Mouse (Mus musculus): ENCODE measurements around the gene Mif4gd. TPM values are rescaled to one million over a fixed set of nuclear protein-coding genes. Genes with fewer than 3 reads are reported as not detected.
A peak's percentile ranks its signal among the peaks of the same experiment; 100 is the strongest.

The Mif4gd gene
- polyA plus RNA-seq, 1 experiment from 2014 or later, result 12.5 TPM

DNA sequence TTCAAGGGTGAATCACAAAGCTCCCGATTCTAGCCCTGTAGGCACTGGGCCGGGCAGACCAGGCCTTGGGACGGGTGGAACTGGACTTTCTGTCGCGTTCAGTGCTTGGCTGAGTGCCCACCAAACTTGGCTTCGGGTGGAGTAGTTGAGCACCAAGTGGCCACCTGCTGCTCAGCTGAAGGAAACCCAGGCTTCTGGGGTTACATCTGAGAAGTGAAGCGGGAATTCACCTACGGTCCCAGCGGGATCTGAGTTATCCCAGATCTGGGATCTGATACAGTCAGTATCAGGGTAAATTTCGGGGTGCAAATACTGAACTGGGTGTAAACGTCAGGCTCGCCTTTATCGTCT, 735 bp downstream of the Mif4gd start:
- Histone ChIP-seq H3K9ac (ENCODE audit: low read length) (peak overlapping the region; percentile 70), H3K9me3 (replicated peaks; ENCODE audit: control insufficient read depth, low read length) (no peaks in the 10 kb centered on the region), H3K4me3 (ENCODE audit: low read depth, low read length) (peak overlapping the region; percentile 59), H3K27me3 (replicated peaks; ENCODE audit: control insufficient read depth, insufficient read depth, low read length) (no peaks in the 10 kb centered on the region), H3K4me1 (ENCODE audit: control insufficient read depth, insufficient read depth, low read length) (0 out of 2 replicates have a peak, but pooled peaks cover 2% of the 10 kb centered on the region), H3K4me2 (ENCODE audit: low read length) (peak overlapping the region; percentile 85), H3K27ac (ENCODE audit: low read depth, low read length) (peak overlapping the region; percentile 66; the same call in 1 of the 2 replicates), H3K36me3 (ENCODE audit: control insufficient read depth, insufficient read depth, low read length) (peaks cover 47% of the 10 kb centered on the region)
- under 1% methylated on average over 13 of the region's 13 CpGs for WGBS
- peak; percentile 66 for DNase-seq (ENCODE audit: low spot score)
- peak; percentile 29 for ATAC-seq

DNA sequence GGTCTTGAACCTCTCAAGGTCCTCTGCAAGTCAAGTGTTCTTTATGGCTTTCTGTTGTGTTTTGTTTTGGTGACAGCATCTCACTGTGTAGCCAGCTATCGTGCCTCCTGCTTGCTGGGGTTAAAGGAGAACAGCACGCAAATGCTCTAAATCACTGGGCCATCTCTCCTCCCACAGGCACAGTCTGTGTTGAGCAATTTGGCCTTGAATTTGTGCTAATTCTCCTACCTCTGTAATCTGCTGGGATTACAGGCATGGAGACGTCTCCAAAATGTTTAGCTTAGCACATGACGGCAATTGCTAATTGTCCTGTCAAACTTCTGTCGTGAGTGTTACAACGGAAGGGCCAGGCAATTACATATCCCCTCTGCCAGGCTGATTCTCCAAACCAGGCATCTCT, 1.6 kb downstream of the Mif4gd start:
- H3K27ac ChIP-seq (ENCODE audit: low read depth, low read length), result no peak overlapping the region
- DNase-seq (ENCODE audit: low spot score) (no peak), ATAC-seq (no peak)
- WGBS, result 73% methylated on average over 6 of the region's 6 CpGs
- peak overlapping the region; percentile 70; the same call in 1 of the 2 replicates for H3K9ac ChIP-seq (ENCODE audit: low read length)
- H3K4me2 ChIP-seq (ENCODE audit: low read length), result no peak overlapping the region
- H3K9me3 ChIP-seq (replicated peaks; ENCODE audit: control insufficient read depth, low read length), result no peaks in the 10 kb centered on the region
- H3K27me3 ChIP-seq (replicated peaks; ENCODE audit: control insufficient read depth, insufficient read depth, low read length), result no peaks in the 10 kb centered on the region
- H3K4me1 ChIP-seq (ENCODE audit: control insufficient read depth, insufficient read depth, low read length), result 0 out of 2 replicates have a peak, but pooled peaks cover 2% of the 10 kb centered on the region
- peaks cover 50% of the 10 kb centered on the region for H3K36me3 ChIP-seq (ENCODE audit: control insufficient read depth, insufficient read depth, low read length)
- no peak overlapping the region for H3K4me3 ChIP-seq (ENCODE audit: low read depth, low read length)

DNA sequence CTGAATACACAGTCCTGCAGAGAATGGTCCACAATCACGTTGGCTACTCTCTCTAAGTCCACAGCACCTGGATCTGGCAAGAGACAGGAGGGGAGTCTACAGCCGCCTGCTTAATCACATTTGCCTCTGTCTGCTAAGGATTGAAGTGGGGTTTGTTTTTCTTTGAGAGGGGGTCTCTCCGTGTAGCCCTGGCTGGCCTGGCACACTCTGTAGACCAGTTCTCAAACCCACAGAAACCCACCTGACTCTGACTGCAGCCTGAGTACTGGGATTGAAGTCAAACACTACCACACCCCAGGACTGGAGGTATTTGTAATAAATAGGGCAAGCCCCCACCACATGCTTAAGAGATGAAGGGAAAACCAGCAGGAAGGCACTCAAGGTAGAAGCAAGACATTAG, 3.2 kb downstream of the Mif4gd start:
- peaks cover 48% of the 10 kb centered on the region for H3K36me3 ChIP-seq (ENCODE audit: control insufficient read depth, insufficient read depth, low read length)
- no peak overlapping the region for H3K27ac ChIP-seq (ENCODE audit: low read depth, low read length)
- no peaks in the 10 kb centered on the region for H3K9me3 ChIP-seq (replicated peaks; ENCODE audit: control insufficient read depth, low read length)
- no peaks in the 10 kb centered on the region for H3K27me3 ChIP-seq (replicated peaks; ENCODE audit: control insufficient read depth, insufficient read depth, low read length)
- 71% methylated on average over 3 of the region's 3 CpGs for WGBS
- H3K4me3 ChIP-seq (ENCODE audit: low read depth, low read length), result no peak overlapping the region
- DNase-seq (ENCODE audit: low spot score) (no peak), ATAC-seq (no peak)
- H3K9ac ChIP-seq (ENCODE audit: low read length), result no peak overlapping the region
- H3K4me2 ChIP-seq (ENCODE audit: low read length), result no peak overlapping the region
- H3K4me1 ChIP-seq (ENCODE audit: control insufficient read depth, insufficient read depth, low read length), result peaks cover 9% of the 10 kb centered on the region

DNA sequence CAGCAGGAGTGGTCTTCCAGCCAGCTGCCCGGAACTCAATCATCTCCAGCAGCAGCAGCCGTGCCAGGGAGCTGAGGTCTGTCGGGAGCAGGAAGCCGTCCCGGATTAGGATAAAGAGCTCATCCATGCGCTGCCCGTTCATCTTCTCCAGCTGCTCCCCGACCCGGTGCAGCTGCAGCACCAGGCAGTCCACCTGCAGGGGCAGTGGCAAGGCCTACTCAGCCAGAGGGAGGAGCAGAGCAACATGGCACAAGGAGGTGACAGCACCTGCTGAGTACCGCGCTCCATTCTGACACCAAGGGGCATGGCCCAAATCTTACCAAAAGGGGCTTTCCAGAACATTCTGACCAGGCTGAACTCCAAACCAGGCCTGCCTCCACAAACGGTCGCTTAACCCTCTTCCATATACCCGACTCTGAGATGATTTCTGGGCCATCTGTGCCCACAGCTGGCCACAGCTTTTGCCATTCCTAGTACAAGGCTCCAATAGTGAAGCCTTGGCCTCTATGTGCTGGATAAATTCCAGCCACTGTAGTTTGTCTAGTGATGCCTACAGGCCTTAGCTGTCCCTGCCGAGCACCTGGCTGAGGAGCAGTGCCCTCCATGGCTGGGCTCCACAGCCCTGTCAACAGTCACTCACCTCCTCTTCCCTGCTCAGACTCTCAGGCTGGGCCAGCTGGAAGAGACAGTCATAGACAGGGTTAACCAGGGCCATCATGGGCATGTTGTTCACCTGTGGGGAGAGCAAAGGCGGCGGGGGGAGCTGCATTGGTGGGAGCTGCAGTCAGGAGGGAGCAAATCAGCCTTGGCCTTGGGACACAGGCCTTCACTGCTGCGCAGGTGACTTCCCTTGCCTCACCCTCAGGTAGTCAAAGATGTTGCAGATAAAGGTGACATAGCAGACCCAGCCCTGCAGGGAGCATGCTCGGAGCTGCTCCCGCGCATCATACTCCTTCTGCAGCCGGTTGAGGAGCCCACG, 4.1 kb downstream of the Mif4gd start:
- 83% methylated on average over 23 of the region's 23 CpGs for WGBS
- Histone ChIP-seq H3K4me3 (ENCODE audit: low read depth, low read length) (no peak overlapping the region), H3K9me3 (replicated peaks; ENCODE audit: control insufficient read depth, low read length) (no peaks in the 10 kb centered on the region), H3K4me1 (ENCODE audit: control insufficient read depth, insufficient read depth, low read length) (peaks cover 10% of the 10 kb centered on the region), H3K36me3 (ENCODE audit: control insufficient read depth, insufficient read depth, low read length) (peaks cover 48% of the 10 kb centered on the region), H3K4me2 (ENCODE audit: low read length) (no peak overlapping the region), H3K27ac (ENCODE audit: low read depth, low read length) (no peak overlapping the region), H3K9ac (ENCODE audit: low read length) (no peak overlapping the region), H3K27me3 (replicated peaks; ENCODE audit: control insufficient read depth, insufficient read depth, low read length) (no peaks in the 10 kb centered on the region)
- no peak for DNase-seq (ENCODE audit: low spot score)
- no peak for ATAC-seq

DNA sequence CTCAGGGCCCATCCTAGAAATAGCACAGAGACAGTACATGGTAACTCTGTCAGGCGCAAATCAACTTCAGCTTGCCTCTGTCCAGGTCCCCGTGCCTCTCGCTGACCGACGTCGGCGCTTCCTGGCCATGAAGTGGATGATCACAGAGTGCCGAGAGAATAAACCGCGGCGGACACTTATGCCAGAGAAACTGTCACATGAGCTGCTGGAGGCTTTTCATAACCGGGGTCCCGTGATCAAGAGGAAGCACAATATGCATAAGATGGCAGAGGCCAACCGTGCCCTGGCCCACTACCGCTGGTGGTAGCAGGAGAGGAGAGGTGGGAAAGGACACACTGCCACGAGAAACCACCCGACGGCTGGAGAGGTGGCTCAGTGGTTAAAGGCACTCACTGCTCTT, 6.0 kb downstream of the Mif4gd start:
- Histone ChIP-seq H3K4me3 (ENCODE audit: low read depth, low read length) (no peak overlapping the region), H3K9me3 (replicated peaks; ENCODE audit: control insufficient read depth, low read length) (no peaks in the 10 kb centered on the region), H3K27me3 (replicated peaks; ENCODE audit: control insufficient read depth, insufficient read depth, low read length) (no peaks in the 10 kb centered on the region), H3K4me1 (ENCODE audit: control insufficient read depth, insufficient read depth, low read length) (peaks cover 16% of the 10 kb centered on the region), H3K9ac (ENCODE audit: low read length) (no peak overlapping the region), H3K27ac (ENCODE audit: low read depth, low read length) (no peak overlapping the region), H3K36me3 (ENCODE audit: control insufficient read depth, insufficient read depth, low read length) (peaks cover 48% of the 10 kb centered on the region), H3K4me2 (ENCODE audit: low read length) (no peak overlapping the region)
- DNase-seq (ENCODE audit: low spot score), result no peak
- WGBS, result 94% methylated on average over 18 of the region's 18 CpGs
- ATAC-seq, result no peak

DNA sequence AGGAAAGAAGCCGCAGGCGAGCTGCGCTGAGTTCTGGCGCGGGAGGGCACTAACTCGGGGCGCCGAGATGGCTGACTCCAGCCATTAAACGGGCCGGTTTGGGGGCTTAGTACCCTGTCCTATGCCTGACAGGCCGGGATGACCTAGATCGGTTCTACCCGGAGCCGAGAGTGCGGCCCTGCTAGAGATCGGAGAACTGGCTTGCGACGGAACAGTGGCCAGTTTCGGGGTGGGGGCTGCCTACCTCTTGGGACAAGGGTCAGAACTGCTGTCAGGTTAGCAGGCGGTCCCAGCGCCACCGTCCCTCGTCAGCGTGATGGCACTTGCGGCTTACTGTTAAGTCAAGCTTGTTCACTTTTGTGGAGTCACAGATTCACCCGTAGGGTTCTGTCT, 8.5 kb downstream of the Mif4gd start:
- H3K36me3 ChIP-seq (ENCODE audit: control insufficient read depth, insufficient read depth, low read length), result peaks cover 49% of the 10 kb centered on the region
- ATAC-seq (peak; percentile 49), DNase-seq (ENCODE audit: low spot score) (no peak)
- peak overlapping the region; percentile 89 for H3K27ac ChIP-seq (ENCODE audit: low read depth, low read length)
- peaks cover 16% of the 10 kb centered on the region for H3K4me1 ChIP-seq (ENCODE audit: control insufficient read depth, insufficient read depth, low read length)
- H3K9me3 ChIP-seq (replicated peaks; ENCODE audit: control insufficient read depth, low read length), result no peaks in the 10 kb centered on the region
- under 1% methylated on average over 26 of the region's 26 CpGs for WGBS
- H3K27me3 ChIP-seq (replicated peaks; ENCODE audit: control insufficient read depth, insufficient read depth, low read length), result no peaks in the 10 kb centered on the region
- H3K4me3 ChIP-seq (ENCODE audit: low read depth, low read length), result peak overlapping the region; percentile 100
- peak overlapping the region; percentile 97 for H3K9ac ChIP-seq (ENCODE audit: low read length)
- peak overlapping the region; percentile 92 for H3K4me2 ChIP-seq (ENCODE audit: low read length)

DNA sequence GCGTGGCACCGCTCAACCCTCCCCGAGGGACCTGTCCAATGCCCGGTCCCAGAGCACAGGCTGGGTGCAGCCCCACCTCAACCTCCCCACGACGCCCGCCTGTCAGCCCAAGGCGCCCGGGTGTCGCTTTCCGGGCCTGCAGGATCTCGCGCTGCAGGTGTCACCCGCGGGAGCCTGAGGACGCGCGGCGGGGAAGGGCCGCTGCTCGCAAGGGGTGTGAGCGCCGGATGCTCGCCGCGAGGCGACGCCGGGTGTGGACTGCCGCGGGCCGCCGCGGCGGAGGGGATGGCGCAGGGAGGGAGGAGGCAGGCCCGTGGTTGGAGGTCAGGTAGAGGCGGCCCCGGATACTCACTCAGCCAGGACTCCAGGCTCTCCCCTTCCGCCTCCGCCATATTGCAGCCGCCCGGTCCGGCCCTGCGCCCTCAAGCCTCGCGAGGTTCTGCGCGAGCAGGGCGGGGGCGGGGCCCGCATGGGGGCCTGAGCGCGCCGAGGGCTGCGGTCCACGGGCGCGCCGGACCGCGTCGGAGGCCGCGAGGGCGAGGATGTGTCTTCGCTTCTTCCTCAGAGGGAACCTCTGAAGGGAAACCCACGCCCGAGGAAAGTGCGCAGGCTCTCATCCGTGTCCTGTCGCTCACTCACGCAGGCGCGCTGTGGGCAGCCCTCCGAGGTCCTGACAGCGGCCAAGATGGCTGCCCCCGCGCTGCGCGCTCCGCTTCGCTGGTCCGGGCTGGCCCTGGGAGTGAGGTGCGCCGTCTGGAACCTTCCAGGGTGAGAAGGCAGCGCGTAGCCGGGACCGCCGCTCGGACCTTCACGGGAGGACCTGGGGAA, 9.1 kb downstream of the Mif4gd start, which contains the start of the genes Mrps7 and Gga3:
TSS of gene Mrps7 (plus strand) at position 450 of the 828 bp plus-strand sequence.
TSS of gene Gga3 (minus strand) at position 576 of the 828 bp plus-strand sequence.
- H3K27ac ChIP-seq (ENCODE audit: low read depth, low read length), result peak within 1 kb of the TSS; percentile 89
- peaks cover 16% of the 10 kb centered on the region for H3K4me1 ChIP-seq (ENCODE audit: control insufficient read depth, insufficient read depth, low read length)
- H3K36me3 ChIP-seq (ENCODE audit: control insufficient read depth, insufficient read depth, low read length), result peaks cover 47% of the 10 kb centered on the region
- peak; percentile 98 for ATAC-seq
- no peaks in the 10 kb centered on the region for H3K9me3 ChIP-seq (replicated peaks; ENCODE audit: control insufficient read depth, low read length)
- H3K9ac ChIP-seq (ENCODE audit: low read length), result peak within 1 kb of the TSS; percentile 97
- WGBS, result 0% methylated on average over 87 of the region's 93 CpGs
- H3K27me3 ChIP-seq (replicated peaks; ENCODE audit: control insufficient read depth, insufficient read depth, low read length), result no peaks in the 10 kb centered on the region
- peak within 1 kb of the TSS; percentile 92 for H3K4me2 ChIP-seq (ENCODE audit: low read length)
- DNase-seq (ENCODE audit: low spot score), result peak; percentile 92
- H3K4me3 ChIP-seq (ENCODE audit: low read depth, low read length), result peak within 1 kb of the TSS; percentile 100

DNA sequence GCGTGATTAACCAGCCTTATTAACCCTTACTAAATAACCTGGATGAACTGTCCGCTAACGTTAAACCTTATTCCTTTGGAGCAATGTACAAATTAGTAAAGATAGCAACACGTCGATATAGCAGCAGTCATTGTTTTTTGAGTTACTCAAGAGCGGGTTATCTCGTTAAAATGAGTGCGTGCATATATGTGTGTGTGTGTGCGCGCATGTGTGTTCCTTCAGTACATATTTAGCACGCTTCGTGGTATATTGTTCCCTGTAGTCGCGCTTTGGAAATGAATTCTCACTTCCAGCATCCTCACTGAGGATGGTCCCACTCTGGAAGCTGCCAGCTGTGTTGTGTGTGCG, 9.7 kb downstream of the Mif4gd start:
- peak overlapping the region; percentile 100 for H3K4me3 ChIP-seq (ENCODE audit: low read depth, low read length)
- WGBS, result 10% methylated on average over 15 of the region's 15 CpGs
- DNase-seq (ENCODE audit: low spot score), result peak; percentile 8

More for the DNA sequence above, 9.7 kb downstream of the Mif4gd start:
- Histone ChIP-seq H3K9me3 (replicated peaks; ENCODE audit: control insufficient read depth, low read length) (no peaks in the 10 kb centered on the region), H3K9ac (ENCODE audit: low read length) (peak overlapping the region; percentile 97), H3K4me1 (ENCODE audit: control insufficient read depth, insufficient read depth, low read length) (peaks cover 16% of the 10 kb centered on the region), H3K27me3 (replicated peaks; ENCODE audit: control insufficient read depth, insufficient read depth, low read length) (no peaks in the 10 kb centered on the region), H3K27ac (ENCODE audit: low read depth, low read length) (peak overlapping the region; percentile 89), H3K4me2 (ENCODE audit: low read length) (peak overlapping the region; percentile 92), H3K36me3 (ENCODE audit: control insufficient read depth, insufficient read depth, low read length) (peaks cover 45% of the 10 kb centered on the region)
- ATAC-seq, result no peak
